Comparison of ENCODE assay signal across 9 mouse cellular contexts in the genomic region with DNA sequence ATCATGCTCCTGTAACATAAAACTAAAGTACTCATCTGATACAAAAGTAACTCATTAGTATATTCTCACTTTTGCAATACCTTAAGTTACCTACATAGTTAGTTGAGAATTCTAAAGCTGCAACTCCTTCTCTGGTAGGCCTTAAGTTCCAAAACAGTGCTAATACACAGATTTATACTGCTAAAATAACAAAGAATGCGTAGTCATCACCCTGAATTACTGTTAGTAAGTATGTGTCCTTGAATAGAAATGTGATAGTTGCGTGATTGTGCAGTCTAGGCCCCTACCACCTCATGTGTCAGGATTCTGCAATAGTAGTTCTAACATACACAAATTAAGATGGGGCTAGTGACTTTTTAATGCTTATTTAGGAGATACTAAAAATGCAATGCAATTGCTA.
DNase-seq lines count a peak whose midpoint lies in the region; ATAC-seq and TF ChIP-seq lines count a peak whose summit lies in the region.
"Had no signal": no experiment of that assay in that cellular context is flagged by ENCODE, and none has a peak within 500 bp of the region (broad histone marks: within the 10 kb centered on the region; RNA-seq: fewer than 3 reads in every experiment).

No protein-coding gene starts in this region.

- H3K36me3 ChIP-seq in kidney, embryonic 16.5 days (ENCODE audit: insufficient read depth, low read length), result peaks cover 3% of the 10 kb centered on the region; the same call in 1 of the 2 replicates
- peaks cover 10% of the 10 kb centered on the region for H3K36me3 ChIP-seq in embryonic facial prominence, embryonic 14.5 days (ENCODE audit: control insufficient read depth, insufficient read depth, low read length)
- H3K36me3 ChIP-seq in intestine, embryonic 15.5 days, result 0 out of 2 replicates have a peak, but pooled peaks cover 4% of the 10 kb centered on the region
- H3K36me3 ChIP-seq in midbrain, embryonic 16.5 days (ENCODE audit: control insufficient read depth, insufficient read depth, low read length), result no peaks in the 10 kb centered on the region
- no peaks in the 10 kb centered on the region for H3K36me3 ChIP-seq in thymus, adult 2 months (ENCODE audit: control insufficient read depth, insufficient read depth, low read length)

- no peak for TF ChIP-seq CTCF in thymus, adult 2 months (IDR thresholded peaks at IDR 0.05; ENCODE audit: borderline replicate concordance, control insufficient read depth, extremely low read depth, insufficient read depth, low read length, poor library complexity)

- ATAC-seq in kidney, embryonic 16.5 days (ENCODE audit: low FRiP score, low TSS enrichment), result no peak
- ATAC-seq in embryonic facial prominence, embryonic 14.5 days (ENCODE audit: low read depth), result no peak
- ATAC-seq in intestine, embryonic 15.5 days, result no peak
- ATAC-seq in midbrain, embryonic 16.5 days, result no peak

- no peak overlapping the region for H3K27ac ChIP-seq in kidney, embryonic 16.5 days (ENCODE audit: low read length)
- peak overlapping the region; percentile 100 for H3K27ac ChIP-seq in embryonic facial prominence, embryonic 14.5 days (replicated peaks; ENCODE audit: low read depth, low read length)
- H3K27ac ChIP-seq in intestine, embryonic 15.5 days, result no peak overlapping the region
- H3K27ac ChIP-seq in midbrain, embryonic 16.5 days (ENCODE audit: low read length), result no peak overlapping the region; the same call in 1 of the 2 replicates
- H3K27ac ChIP-seq in thymus, adult 2 months (ENCODE audit: control insufficient read depth, insufficient read depth, low read length), result no peak overlapping the region

- 43% methylated on average over 2 of the region's 2 CpGs for WGBS in kidney, embryonic 16.5 days
- 42% methylated on average over 2 of the region's 2 CpGs for WGBS in embryonic facial prominence, embryonic 14.5 days
- 31% methylated on average over 2 of the region's 2 CpGs for WGBS in intestine, embryonic 15.5 days
- 58% methylated on average over 2 of the region's 2 CpGs for WGBS in midbrain, embryonic 16.5 days
- WGBS in thymus, adult 2 months, result 90% methylated on average over 2 of the region's 2 CpGs

- H3K9ac ChIP-seq in kidney, embryonic 16.5 days (replicated peaks; ENCODE audit: low read length), result peak overlapping the region; percentile 35; the same call in 1 of the 2 replicates
- H3K9ac ChIP-seq in embryonic facial prominence, embryonic 14.5 days (ENCODE audit: low read depth, low read length), result peak overlapping the region; percentile 100
- peak overlapping the region; percentile 31; the same call in 1 of the 2 replicates for H3K9ac ChIP-seq in intestine, embryonic 15.5 days
- H3K9ac ChIP-seq in midbrain, embryonic 16.5 days (ENCODE audit: low read depth, low read length), result peak overlapping the region; percentile 54; the same call in 1 of the 2 replicates

- H3K4me1 ChIP-seq in kidney, embryonic 16.5 days (ENCODE audit: insufficient read depth, low read length), result peaks cover 22% of the 10 kb centered on the region
- H3K4me1 ChIP-seq in embryonic facial prominence, embryonic 14.5 days (ENCODE audit: control insufficient read depth, insufficient read depth, low read length), result peaks cover 31% of the 10 kb centered on the region
- H3K4me1 ChIP-seq in intestine, embryonic 15.5 days (replicated peaks), result peaks cover 10% of the 10 kb centered on the region; the same call in 1 of the 2 replicates
- peaks cover 13% of the 10 kb centered on the region for H3K4me1 ChIP-seq in midbrain, embryonic 16.5 days (ENCODE audit: control insufficient read depth, insufficient read depth, low read length)
- no peaks in the 10 kb centered on the region for H3K4me1 ChIP-seq in thymus, adult 2 months (replicated peaks; ENCODE audit: control insufficient read depth, insufficient read depth, low read length)

- peaks cover 22% of the 10 kb centered on the region; the same call in 1 of the 2 replicates for H3K27me3 ChIP-seq in kidney, embryonic 16.5 days (ENCODE audit: insufficient read depth, low read length)
- H3K27me3 ChIP-seq in embryonic facial prominence, embryonic 14.5 days (replicated peaks; ENCODE audit: control insufficient read depth, insufficient read depth, low read length), result no peaks in the 10 kb centered on the region
- no peaks in the 10 kb centered on the region for H3K27me3 ChIP-seq in intestine, embryonic 15.5 days (replicated peaks)
- H3K27me3 ChIP-seq in midbrain, embryonic 16.5 days (ENCODE audit: control insufficient read depth, insufficient read depth, low read depth, low read length), result no peaks in the 10 kb centered on the region
- H3K27me3 ChIP-seq in thymus, adult 2 months (ENCODE audit: control insufficient read depth, insufficient read depth, low read length), result peaks cover 16% of the 10 kb centered on the region; the same call in 1 of the 2 replicates

- H3K4me3 ChIP-seq in kidney, embryonic 16.5 days (ENCODE audit: low read length), result peak overlapping the region; percentile 43
- peak overlapping the region; percentile 88 for H3K4me3 ChIP-seq in embryonic facial prominence, embryonic 14.5 days (ENCODE audit: low read depth, low read length)
- peak overlapping the region; percentile 95 for H3K4me3 ChIP-seq in intestine, embryonic 15.5 days (replicated peaks)
- peak overlapping the region; percentile 71 for H3K4me3 ChIP-seq in midbrain, embryonic 16.5 days (ENCODE audit: low read depth, low read length)
- H3K4me3 ChIP-seq in thymus, adult 2 months (ENCODE audit: control insufficient read depth, insufficient read depth, low read length), result no peak overlapping the region

- H3K4me2 ChIP-seq in kidney, embryonic 16.5 days (replicated peaks; ENCODE audit: low read depth, low read length), result peak overlapping the region; percentile 51
- H3K4me2 ChIP-seq in embryonic facial prominence, embryonic 14.5 days (ENCODE audit: low read depth, low read length), result peak overlapping the region; percentile 89
- H3K4me2 ChIP-seq in intestine, embryonic 15.5 days (replicated peaks), result peak overlapping the region; percentile 97
- peak overlapping the region; percentile 46 for H3K4me2 ChIP-seq in midbrain, embryonic 16.5 days (ENCODE audit: low read length)

- H3K9me3 ChIP-seq in kidney, embryonic 16.5 days (ENCODE audit: low read length), result no peaks in the 10 kb centered on the region
- H3K9me3 ChIP-seq in embryonic facial prominence, embryonic 14.5 days (ENCODE audit: control insufficient read depth, low read length), result no peaks in the 10 kb centered on the region
- no peaks in the 10 kb centered on the region for H3K9me3 ChIP-seq in intestine, embryonic 15.5 days
- no peaks in the 10 kb centered on the region for H3K9me3 ChIP-seq in midbrain, embryonic 16.5 days (replicated peaks; ENCODE audit: control insufficient read depth, low read length, poor library complexity, severe bottlenecking)

- no peak for DNase-seq in kidney, postnatal 4 days
- no peak for DNase-seq in embryonic facial prominence, embryonic 14.5 days (ENCODE audit: low spot score)
- DNase-seq in ovary, postnatal 14 days (ENCODE audit: low spot score), result no peak
- no peak for DNase-seq in thymus, adult 2 months
- DNase-seq in ovary, adult 18-20 months (ENCODE audit: low spot score), result no peak
- DNase-seq: gastrocnemius, postnatal 10 days had no signal

- TF ChIP-seq POLR2A in thymus, adult 2 months (IDR thresholded peaks at IDR 0.05; ENCODE audit: control insufficient read depth, extremely low read depth, insufficient read depth, low read length, poor library complexity), result no peak

Comparison
In these comparisons a context has a peak if more than half of its experiments do, and no peak if none do; other contexts are left out.
1. H3K4me2 ChIP-seq: peak in every context shown above with its lines; median percentile 97 in intestine, embryonic 15.5 days; 89 in embryonic facial prominence, embryonic 14.5 days; 51 in kidney, embryonic 16.5 days; 46 in midbrain, embryonic 16.5 days.
2. H3K9ac ChIP-seq: peak in every context shown above with its lines; median percentile 100 in embryonic facial prominence, embryonic 14.5 days; 54 in midbrain, embryonic 16.5 days; 35 in kidney, embryonic 16.5 days; 31 in intestine, embryonic 15.5 days.